Mouse (Mus musculus): ENCODE measurements around the gene Arid1b. TPM values are rescaled to one million over a fixed set of nuclear protein-coding genes. Genes with fewer than 3 reads are reported as not detected.

The Arid1b gene
- total RNA-seq, 1 experiment: 9.2 TPM

DNA sequence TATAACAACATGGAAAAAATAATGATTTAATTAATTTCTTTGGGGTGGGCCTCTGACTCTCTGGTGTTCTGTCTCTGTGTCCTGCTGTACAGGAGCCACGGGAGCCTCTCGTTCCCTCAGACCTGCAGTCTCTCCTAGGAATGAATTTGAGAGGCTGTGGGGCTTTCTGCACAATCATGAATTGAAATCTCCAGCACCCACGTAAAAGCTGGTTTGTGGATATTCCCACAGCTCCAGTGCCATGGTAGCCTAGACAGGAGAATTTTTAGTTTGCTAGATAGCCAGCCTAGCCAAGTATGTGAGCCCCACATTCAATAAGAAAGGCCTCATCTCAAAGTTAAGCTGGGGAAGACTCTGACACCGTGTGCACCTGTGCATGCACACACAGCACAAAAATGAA is 335.3 kb downstream of the Arid1b start:
- in situ Hi-C loops (cut with MboI; ENCODE audit: low sequenced_read_pairs in 2 of 2, unreplicated experiment in 2 of 2): no loop called here
- TF ChIP-seq ZC3H11A (IDR thresholded peaks at IDR 0.05; ENCODE audit: borderline replicate concordance, low read depth, low read length) (no peak), MAFK (IDR thresholded peaks at IDR 0.05; ENCODE audit: insufficient read depth, low read depth, low read length) (no peak), CHD2 (IDR thresholded peaks at IDR 0.05; ENCODE audit: low read depth, low read length) (no peak), HCFC1 (IDR thresholded peaks at IDR 0.05; ENCODE audit: borderline replicate concordance, insufficient read depth, low read length) (no peak), ZNF384 (IDR thresholded peaks at IDR 0.05; ENCODE audit: low read depth, low read length) (no peak)
- no peak overlapping the region for H3K27ac ChIP-seq (ENCODE audit: insufficient read depth, low read depth, low read length, poor library complexity, severe bottlenecking)
- peaks cover 7% of the 10 kb centered on the region; the same call in 1 of the 2 replicates for H3K36me3 ChIP-seq (ENCODE audit: control insufficient read depth, insufficient read depth, low read length, poor library complexity, severe bottlenecking)
- peaks cover 0 to 3% of the 10 kb centered on the region in 2 experiments; a peak in 2 of 4 replicates for H3K4me1 ChIP-seq (ENCODE audit: control insufficient read depth in 2 of 2, insufficient read depth in 2 of 2, low read length in 2 of 2, poor library complexity in 1 of 2)
- no peak overlapping the region for H3K4me3 ChIP-seq (ENCODE audit: insufficient read depth in 1 of 2, low read depth in 1 of 2, low read length in 2 of 2, poor library complexity in 1 of 2, severe bottlenecking in 1 of 2)
- no peak for DNase-seq (ENCODE audit: low read depth, low spot score)
- no peaks in the 10 kb centered on the region for H3K9me3 ChIP-seq (ENCODE audit: control insufficient read depth, insufficient read depth, low read depth, low read length)
- no peak overlapping the region for H3K9ac ChIP-seq (ENCODE audit: insufficient read depth, low read depth, low read length, poor library complexity, severe bottlenecking)

DNA sequence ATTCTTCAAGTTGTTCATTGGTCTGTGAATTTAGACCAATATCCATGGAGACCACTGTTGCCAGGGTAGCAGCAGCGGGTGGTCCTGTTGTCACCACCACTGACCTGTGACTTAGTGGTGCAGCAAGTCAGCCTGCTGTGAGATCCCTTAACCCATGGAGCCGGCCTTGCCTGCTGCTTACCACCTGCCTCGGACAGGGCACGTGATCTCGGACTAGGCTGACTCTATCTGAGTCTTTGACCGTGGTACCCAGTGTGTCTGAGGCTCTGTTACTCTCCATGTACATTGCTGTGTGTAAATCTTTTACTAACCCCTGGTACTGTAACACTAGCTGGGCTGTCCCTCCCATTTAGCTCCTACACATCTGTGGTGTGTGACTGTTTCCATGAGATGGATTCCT is 335.9 kb downstream of the Arid1b start:
- Histone ChIP-seq H3K9me3 (ENCODE audit: control insufficient read depth, insufficient read depth, low read depth, low read length) (no peaks in the 10 kb centered on the region), H3K4me3 (ENCODE audit: insufficient read depth in 1 of 2, low read depth in 1 of 2, low read length in 2 of 2, poor library complexity in 1 of 2, severe bottlenecking in 1 of 2) (no peak overlapping the region), H3K36me3 (ENCODE audit: control insufficient read depth, insufficient read depth, low read length, poor library complexity, severe bottlenecking) (peaks cover 7% of the 10 kb centered on the region; the same call in 1 of the 2 replicates), H3K4me1 (ENCODE audit: control insufficient read depth in 2 of 2, insufficient read depth in 2 of 2, low read length in 2 of 2, poor library complexity in 1 of 2) (peaks cover 0 to 1% of the 10 kb centered on the region in 2 experiments; a peak in 1 of 4 replicates), H3K9ac (ENCODE audit: insufficient read depth, low read depth, low read length, poor library complexity, severe bottlenecking) (no peak overlapping the region), H3K27ac (ENCODE audit: insufficient read depth, low read depth, low read length, poor library complexity, severe bottlenecking) (no peak overlapping the region)
- in situ Hi-C loops (cut with MboI; ENCODE audit: low sequenced_read_pairs in 2 of 2, unreplicated experiment in 2 of 2): no loop called here
- DNase-seq (ENCODE audit: low read depth, low spot score): no peak
- no peak for TF ChIP-seq MAFK (IDR thresholded peaks at IDR 0.05; ENCODE audit: insufficient read depth, low read depth, low read length)

DNA sequence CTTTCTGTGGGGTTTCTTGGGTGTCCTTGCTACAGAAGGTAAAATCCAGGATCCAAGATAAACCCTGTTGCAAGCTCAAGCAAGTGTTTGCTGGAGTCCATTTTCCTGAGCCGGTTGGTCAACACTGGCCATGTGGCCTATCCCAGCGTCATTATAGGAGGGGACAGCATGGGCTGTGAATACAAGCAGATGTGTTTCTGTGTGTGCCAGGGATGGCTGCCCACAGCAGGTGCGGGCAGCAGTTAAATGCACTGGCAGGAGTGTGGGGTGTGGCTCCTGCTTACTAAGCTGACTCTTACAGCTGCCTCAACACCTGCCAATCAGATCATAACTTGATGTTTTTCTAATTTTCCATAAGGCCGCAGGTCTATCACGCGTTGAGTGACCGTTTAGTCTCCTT is 336.5 kb downstream of the Arid1b start:
- H3K36me3 ChIP-seq (ENCODE audit: control insufficient read depth, insufficient read depth, low read length, poor library complexity, severe bottlenecking): peaks cover 7% of the 10 kb centered on the region; the same call in 1 of the 2 replicates
- in situ Hi-C loops (cut with MboI; ENCODE audit: low sequenced_read_pairs in 2 of 2, unreplicated experiment in 2 of 2): no loop called here

DNA sequence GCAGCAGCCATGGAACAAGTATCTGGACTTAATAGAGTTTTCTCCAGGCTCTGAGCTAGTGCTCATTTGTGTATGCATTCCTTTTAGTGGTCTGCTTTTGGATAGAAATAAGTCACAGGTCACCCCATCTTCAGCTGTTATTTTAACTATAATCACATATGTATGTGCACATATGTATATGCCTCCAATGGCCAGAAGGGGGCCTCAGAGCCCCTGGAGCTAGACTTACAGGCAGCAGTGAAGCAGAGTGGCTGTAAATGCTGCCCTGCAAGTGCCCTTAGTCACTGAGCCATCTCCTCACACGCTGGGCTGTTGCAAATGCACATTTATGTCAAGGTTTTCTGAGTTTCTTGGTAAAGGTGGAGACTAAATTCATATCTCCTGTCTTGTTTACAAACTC is 337.3 kb downstream of the Arid1b start:
- Histone ChIP-seq H3K36me3 (ENCODE audit: control insufficient read depth, insufficient read depth, low read length, poor library complexity, severe bottlenecking) (peaks cover 9% of the 10 kb centered on the region; the same call in 1 of the 2 replicates), H3K9ac (ENCODE audit: insufficient read depth, low read depth, low read length, poor library complexity, severe bottlenecking) (no peak overlapping the region), H3K27ac (ENCODE audit: insufficient read depth, low read depth, low read length, poor library complexity, severe bottlenecking) (no peak overlapping the region), H3K4me3 (ENCODE audit: insufficient read depth in 1 of 2, low read depth in 1 of 2, low read length in 2 of 2, poor library complexity in 1 of 2, severe bottlenecking in 1 of 2) (no peak overlapping the region), H3K4me1 (ENCODE audit: control insufficient read depth in 2 of 2, insufficient read depth in 2 of 2, low read length in 2 of 2, poor library complexity in 1 of 2) (no peaks in the 10 kb centered on the region), H3K9me3 (ENCODE audit: control insufficient read depth, insufficient read depth, low read depth, low read length) (no peaks in the 10 kb centered on the region)
- DNase-seq (ENCODE audit: low read depth, low spot score): no peak
- TF ChIP-seq ZC3H11A (IDR thresholded peaks at IDR 0.05; ENCODE audit: borderline replicate concordance, low read depth, low read length): 0 out of 2 replicates have a peak, but pooled peaks have one; percentile 37
- TF ChIP-seq ZNF384 (IDR thresholded peaks at IDR 0.05; ENCODE audit: low read depth, low read length): no peak
- no peak for TF ChIP-seq MAFK (IDR thresholded peaks at IDR 0.05; ENCODE audit: insufficient read depth, low read depth, low read length)
- no peak for TF ChIP-seq CHD2 (IDR thresholded peaks at IDR 0.05; ENCODE audit: low read depth, low read length)
- TF ChIP-seq HCFC1 (IDR thresholded peaks at IDR 0.05; ENCODE audit: borderline replicate concordance, insufficient read depth, low read length): no peak
- in situ Hi-C loops (cut with MboI; ENCODE audit: low sequenced_read_pairs in 2 of 2, unreplicated experiment in 2 of 2): no loop called here

More for the DNA sequence above, 336.5 kb downstream of the Arid1b start:
- Histone ChIP-seq H3K9me3 (ENCODE audit: control insufficient read depth, insufficient read depth, low read depth, low read length) (no peaks in the 10 kb centered on the region), H3K4me3 (ENCODE audit: insufficient read depth in 1 of 2, low read depth in 1 of 2, low read length in 2 of 2, poor library complexity in 1 of 2, severe bottlenecking in 1 of 2) (no peak overlapping the region), H3K27ac (ENCODE audit: insufficient read depth, low read depth, low read length, poor library complexity, severe bottlenecking) (no peak overlapping the region), H3K9ac (ENCODE audit: insufficient read depth, low read depth, low read length, poor library complexity, severe bottlenecking) (no peak overlapping the region), H3K4me1 (ENCODE audit: control insufficient read depth in 2 of 2, insufficient read depth in 2 of 2, low read length in 2 of 2, poor library complexity in 1 of 2) (no peaks in the 10 kb centered on the region)
- no peak for DNase-seq (ENCODE audit: low read depth, low spot score)
- TF ChIP-seq CHD2 (IDR thresholded peaks at IDR 0.05; ENCODE audit: low read depth, low read length): no peak
- TF ChIP-seq ZNF384 (IDR thresholded peaks at IDR 0.05; ENCODE audit: low read depth, low read length): no peak
- TF ChIP-seq MAFK (IDR thresholded peaks at IDR 0.05; ENCODE audit: insufficient read depth, low read depth, low read length): no peak
- no peak for TF ChIP-seq ZC3H11A (IDR thresholded peaks at IDR 0.05; ENCODE audit: borderline replicate concordance, low read depth, low read length)
- TF ChIP-seq HCFC1 (IDR thresholded peaks at IDR 0.05; ENCODE audit: borderline replicate concordance, insufficient read depth, low read length): no peak

DNA sequence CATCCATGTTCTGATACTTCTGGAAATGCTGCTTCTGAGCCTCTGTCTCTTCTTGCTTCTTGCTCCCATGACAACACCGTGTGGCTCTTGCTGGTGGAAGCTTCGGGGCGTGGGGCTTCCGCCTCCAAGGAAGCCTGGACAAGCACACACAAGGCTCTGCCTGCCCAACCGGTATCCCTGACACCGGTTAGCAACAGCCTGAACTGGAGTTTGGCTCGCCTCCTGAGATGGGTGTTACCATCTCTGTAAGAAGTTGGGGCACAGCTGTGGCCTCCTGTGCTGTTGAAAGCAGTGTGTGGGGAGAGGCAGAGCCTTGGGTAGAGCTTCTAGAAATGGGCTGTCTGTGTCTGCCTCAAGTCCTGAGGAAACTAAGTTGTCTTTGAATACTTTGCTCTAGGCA is 340.4 kb downstream of the Arid1b start:
- Histone ChIP-seq H3K9me3 (ENCODE audit: control insufficient read depth, insufficient read depth, low read depth, low read length) (no peaks in the 10 kb centered on the region), H3K4me3 (ENCODE audit: insufficient read depth in 1 of 2, low read depth in 1 of 2, low read length in 2 of 2, poor library complexity in 1 of 2, severe bottlenecking in 1 of 2) (no peak overlapping the region), H3K4me1 (ENCODE audit: control insufficient read depth in 2 of 2, insufficient read depth in 2 of 2, low read length in 2 of 2, poor library complexity in 1 of 2) (no peaks in the 10 kb centered on the region), H3K9ac (ENCODE audit: insufficient read depth, low read depth, low read length, poor library complexity, severe bottlenecking) (no peak overlapping the region), H3K36me3 (ENCODE audit: control insufficient read depth, insufficient read depth, low read length, poor library complexity, severe bottlenecking) (peaks cover 6% of the 10 kb centered on the region; the same call in 1 of the 2 replicates), H3K27ac (ENCODE audit: insufficient read depth, low read depth, low read length, poor library complexity, severe bottlenecking) (no peak overlapping the region)
- no peak for DNase-seq (ENCODE audit: low read depth, low spot score)
- in situ Hi-C loops (cut with MboI; ENCODE audit: low sequenced_read_pairs in 2 of 2, unreplicated experiment in 2 of 2): no loop called here
- no peak for TF ChIP-seq CHD2 (IDR thresholded peaks at IDR 0.05; ENCODE audit: low read depth, low read length)
- no peak for TF ChIP-seq ZC3H11A (IDR thresholded peaks at IDR 0.05; ENCODE audit: borderline replicate concordance, low read depth, low read length)
- no peak for TF ChIP-seq HCFC1 (IDR thresholded peaks at IDR 0.05; ENCODE audit: borderline replicate concordance, insufficient read depth, low read length)
- TF ChIP-seq ZNF384 (IDR thresholded peaks at IDR 0.05; ENCODE audit: low read depth, low read length): no peak
- no peak for TF ChIP-seq MAFK (IDR thresholded peaks at IDR 0.05; ENCODE audit: insufficient read depth, low read depth, low read length)

Measured in ES-E14 (cell line).